Mouse (Mus musculus): ENCODE data around the gene Zfp746. TPM values are rescaled to one million over a fixed set of nuclear protein-coding genes. Genes with fewer than 3 reads are reported as not detected.

Zfp746 gene
- polyA plus RNA-seq, 1 experiment from 2014 or later: 8.7 TPM

- no peak for DNase-seq (ENCODE audit: low spot score)
- ATAC-seq (ENCODE audit: low FRiP score, low TSS enrichment): no peak
- peaks cover 37% of the 10 kb centered on the region for H3K36me3 ChIP-seq (ENCODE audit: control insufficient read depth, insufficient read depth, low read length)
- no peaks in the 10 kb centered on the region for H3K27me3 ChIP-seq (ENCODE audit: control insufficient read depth, insufficient read depth, low read length)
- no peak overlapping the region for H3K4me2 ChIP-seq (replicated peaks; ENCODE audit: low read depth)
- 77% methylated on average over 6 of the region's 6 CpGs for WGBS
- no peak overlapping the region for H3K4me3 ChIP-seq (ENCODE audit: low read depth, low read length)
- no peaks in the 10 kb centered on the region for H3K9me3 ChIP-seq (ENCODE audit: control insufficient read depth, low read length)
- TF ChIP-seq CTCF (IDR thresholded peaks at IDR 0.05; ENCODE audit: low read depth) (no peak), EP300 (optimal IDR thresholded peaks at IDR 0.05) (no peak)
- 0 out of 2 replicates have a peak, but pooled peaks cover 8% of the 10 kb centered on the region for H3K4me1 ChIP-seq (replicated peaks; ENCODE audit: control insufficient read depth, insufficient read depth)
- no peak overlapping the region for H3K27ac ChIP-seq (replicated peaks)
- H3K9ac ChIP-seq (ENCODE audit: low read length): no peak overlapping the region
These were observed 2.6 kb downstream of the Zfp746 start for GRCm38 (mm10) chr6:48083733-48084191.

GRCm38 (mm10) chr6:48081952-48082351 is 4.4 kb downstream of the Zfp746 start:
- TF ChIP-seq EP300 (optimal IDR thresholded peaks at IDR 0.05) (no peak), CTCF (IDR thresholded peaks at IDR 0.05; ENCODE audit: low read depth) (no peak)
- ATAC-seq (ENCODE audit: low FRiP score, low TSS enrichment) (no peak), DNase-seq (ENCODE audit: low spot score) (no peak)
- Histone ChIP-seq H3K9me3 (ENCODE audit: control insufficient read depth, low read length) (no peaks in the 10 kb centered on the region), H3K27ac (replicated peaks) (no peak overlapping the region), H3K9ac (ENCODE audit: low read length) (no peak overlapping the region), H3K4me2 (replicated peaks; ENCODE audit: low read depth) (no peak overlapping the region), H3K4me3 (ENCODE audit: low read depth, low read length) (no peak overlapping the region), H3K36me3 (ENCODE audit: control insufficient read depth, insufficient read depth, low read length) (peaks cover 43% of the 10 kb centered on the region), H3K27me3 (ENCODE audit: control insufficient read depth, insufficient read depth, low read length) (no peaks in the 10 kb centered on the region), H3K4me1 (replicated peaks; ENCODE audit: control insufficient read depth, insufficient read depth) (0 out of 2 replicates have a peak, but pooled peaks cover 8% of the 10 kb centered on the region)
- 95% methylated on average over 3 of the region's 3 CpGs for WGBS

- H3K36me3 ChIP-seq (ENCODE audit: control insufficient read depth, insufficient read depth, low read length): peaks cover 43% of the 10 kb centered on the region
- WGBS: 92% methylated on average over 5 of the region's 5 CpGs
- no peak overlapping the region for H3K4me3 ChIP-seq (ENCODE audit: low read depth, low read length)
- TF ChIP-seq CTCF (IDR thresholded peaks at IDR 0.05; ENCODE audit: low read depth) (no peak), EP300 (optimal IDR thresholded peaks at IDR 0.05) (no peak)
- 0 out of 2 replicates have a peak, but pooled peaks cover 8% of the 10 kb centered on the region for H3K4me1 ChIP-seq (replicated peaks; ENCODE audit: control insufficient read depth, insufficient read depth)
- DNase-seq (ENCODE audit: low spot score) (no peak), ATAC-seq (ENCODE audit: low FRiP score, low TSS enrichment) (no peak)
- H3K4me2 ChIP-seq (replicated peaks; ENCODE audit: low read depth): no peak overlapping the region
- no peak overlapping the region for H3K27ac ChIP-seq (replicated peaks)
- no peak overlapping the region for H3K9ac ChIP-seq (ENCODE audit: low read length)
- no peaks in the 10 kb centered on the region for H3K27me3 ChIP-seq (ENCODE audit: control insufficient read depth, insufficient read depth, low read length)
- no peaks in the 10 kb centered on the region for H3K9me3 ChIP-seq (ENCODE audit: control insufficient read depth, low read length)
These were observed 5.4 kb downstream of the Zfp746 start for GRCm38 (mm10) chr6:48081021-48081420.

- Histone ChIP-seq H3K27me3 (ENCODE audit: control insufficient read depth, insufficient read depth, low read length) (no peaks in the 10 kb centered on the region), H3K4me2 (replicated peaks; ENCODE audit: low read depth) (no peak overlapping the region), H3K36me3 (ENCODE audit: control insufficient read depth, insufficient read depth, low read length) (peaks cover 10% of the 10 kb centered on the region), H3K4me3 (ENCODE audit: low read depth, low read length) (no peak overlapping the region), H3K4me1 (replicated peaks; ENCODE audit: control insufficient read depth, insufficient read depth) (no peaks in the 10 kb centered on the region), H3K9me3 (ENCODE audit: control insufficient read depth, low read length) (no peaks in the 10 kb centered on the region), H3K27ac (replicated peaks) (no peak overlapping the region), H3K9ac (ENCODE audit: low read length) (no peak overlapping the region)
- ATAC-seq (ENCODE audit: low FRiP score, low TSS enrichment) (no peak), DNase-seq (ENCODE audit: low spot score) (no peak)
- TF ChIP-seq EP300 (optimal IDR thresholded peaks at IDR 0.05) (no peak), CTCF (IDR thresholded peaks at IDR 0.05; ENCODE audit: low read depth) (no peak)
- WGBS: 60% methylated on average over 5 of the region's 5 CpGs
These were observed 13.1 kb downstream of the Zfp746 start for GRCm38 (mm10) chr6:48073316-48073715.

GRCm38 (mm10) chr6:48067492-48067891 is 18.9 kb downstream of the Zfp746 start:
- H3K9me3 ChIP-seq (ENCODE audit: control insufficient read depth, low read length): no peaks in the 10 kb centered on the region
- no peak overlapping the region for H3K4me2 ChIP-seq (replicated peaks; ENCODE audit: low read depth)
- H3K4me3 ChIP-seq (ENCODE audit: low read depth, low read length): no peak overlapping the region
- TF ChIP-seq EP300 (optimal IDR thresholded peaks at IDR 0.05): no peak
- no peaks in the 10 kb centered on the region for H3K27me3 ChIP-seq (ENCODE audit: control insufficient read depth, insufficient read depth, low read length)
- H3K4me1 ChIP-seq (replicated peaks; ENCODE audit: control insufficient read depth, insufficient read depth): no peaks in the 10 kb centered on the region
- peaks cover 45% of the 10 kb centered on the region for H3K36me3 ChIP-seq (ENCODE audit: control insufficient read depth, insufficient read depth, low read length)
- DNase-seq (ENCODE audit: low spot score): no peak
- WGBS: 87% methylated on average over 3 of the region's 3 CpGs
- no peak overlapping the region for H3K9ac ChIP-seq (ENCODE audit: low read length)
- no peak overlapping the region for H3K27ac ChIP-seq (replicated peaks)
- ATAC-seq (ENCODE audit: low FRiP score, low TSS enrichment): no peak

- Histone ChIP-seq H3K36me3 (ENCODE audit: control insufficient read depth, insufficient read depth, low read length) (peaks cover 46% of the 10 kb centered on the region), H3K4me1 (replicated peaks; ENCODE audit: control insufficient read depth, insufficient read depth) (no peaks in the 10 kb centered on the region), H3K9me3 (ENCODE audit: control insufficient read depth, low read length) (no peaks in the 10 kb centered on the region), H3K27ac (replicated peaks) (no peak overlapping the region), H3K27me3 (ENCODE audit: control insufficient read depth, insufficient read depth, low read length) (no peaks in the 10 kb centered on the region), H3K4me2 (replicated peaks; ENCODE audit: low read depth) (no peak overlapping the region), H3K9ac (ENCODE audit: low read length) (no peak overlapping the region), H3K4me3 (ENCODE audit: low read depth, low read length) (no peak overlapping the region)
- DNase-seq (ENCODE audit: low spot score): no peak
- ATAC-seq (ENCODE audit: low FRiP score, low TSS enrichment): no peak
- TF ChIP-seq CTCF (IDR thresholded peaks at IDR 0.05; ENCODE audit: low read depth) (no peak), EP300 (optimal IDR thresholded peaks at IDR 0.05) (no peak)
- 94% methylated on average over 6 of the region's 6 CpGs for WGBS
These were observed 20.8 kb downstream of the Zfp746 start for GRCm38 (mm10) chr6:48065587-48066075.
